Mouse (Mus musculus): ENCODE results near the gene Cped1. TPM values are rescaled to one million over a fixed set of nuclear protein-coding genes. Genes with fewer than 3 reads are reported as not detected.

The Cped1 gene
- total and polyA plus RNA-seq, 3 experiments, result not detected

GRCm38 (mm10) chr6:22053014-22053413, 67.3 kb downstream of the Cped1 start:
- H3K79me2 ChIP-seq (ENCODE audit: control insufficient read depth, insufficient read depth, low read length, poor library complexity), result no peaks in the 10 kb centered on the region
- DNase-seq (ENCODE audit: low read depth, low spot score), result no peak
- no peak overlapping the region for H3K4me3 ChIP-seq (ENCODE audit: control insufficient read depth in 1 of 2, insufficient read depth in 1 of 2, low read depth in 2 of 2, low read length in 2 of 2)
- H3K36me3 ChIP-seq (ENCODE audit: control insufficient read depth in 1 of 2, insufficient read depth in 2 of 2, low read length in 2 of 2), result no peaks in the 10 kb centered on the region
- no peaks in the 10 kb centered on the region for H3K27me3 ChIP-seq (ENCODE audit: control insufficient read depth in 1 of 2, insufficient read depth in 2 of 2, low read length in 2 of 2)
- no peaks in the 10 kb centered on the region for H3K4me1 ChIP-seq (ENCODE audit: control insufficient read depth in 1 of 2, insufficient read depth in 2 of 2, low read length in 2 of 2)
- no peak for TF ChIP-seq EP300 (IDR thresholded peaks at IDR 0.05; ENCODE audit: low read depth in 1 of 2, low read length in 2 of 2)
- TF ChIP-seq ZKSCAN1 (IDR thresholded peaks at IDR 0.05; ENCODE audit: low read depth, low read length), result no peak
- TF ChIP-seq MEF2A (IDR thresholded peaks at IDR 0.05; ENCODE audit: extremely low read depth, insufficient replicate concordance, low read depth, low read length, poor library complexity, severe bottlenecking), result no peak
- no peak for TF ChIP-seq MAZ (IDR thresholded peaks at IDR 0.05; ENCODE audit: low read depth, low read length)
- no peak for TF ChIP-seq ZMIZ1 (IDR thresholded peaks at IDR 0.05; ENCODE audit: low read depth, low read length)
- TF ChIP-seq GABPA (IDR thresholded peaks at IDR 0.05; ENCODE audit: low read depth, low read length), result no peak
- TF ChIP-seq POLR2AphosphoS2 (IDR thresholded peaks at IDR 0.05; ENCODE audit: low read length), result no peak
- no peak overlapping the region for H3K27ac ChIP-seq (ENCODE audit: control insufficient read depth, low read depth, low read length)
- no peaks in the 10 kb centered on the region for H3K9me3 ChIP-seq (replicated peaks; ENCODE audit: insufficient read depth, low read length)
- no peak overlapping the region for H3K9ac ChIP-seq (ENCODE audit: control insufficient read depth, low read depth, low read length, poor library complexity, severe bottlenecking)

DNA sequence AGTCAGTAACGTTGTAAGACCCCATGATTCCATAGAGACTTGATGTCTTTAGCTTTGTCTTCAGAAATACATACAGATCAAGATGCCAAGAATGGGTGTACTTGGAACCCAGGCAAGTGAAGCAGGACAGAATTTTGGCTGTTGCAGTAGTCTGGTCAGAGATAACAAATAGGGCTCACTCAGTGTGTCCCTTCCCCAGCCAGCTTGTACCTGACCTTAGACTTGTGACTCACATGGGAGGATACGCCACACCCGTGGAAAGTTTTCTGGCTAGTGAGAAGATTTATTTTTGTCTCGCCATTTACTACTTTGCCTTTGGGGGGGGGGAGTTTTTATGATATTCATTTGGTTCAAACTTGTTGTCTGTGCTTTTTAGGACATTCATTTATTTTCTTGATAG, 78.6 kb downstream of the Cped1 start:
- Histone ChIP-seq H3K79me2 (ENCODE audit: control insufficient read depth, insufficient read depth, low read length, poor library complexity) (no peaks in the 10 kb centered on the region), H3K4me1 (ENCODE audit: control insufficient read depth in 1 of 2, insufficient read depth in 2 of 2, low read length in 2 of 2) (no peaks in the 10 kb centered on the region), H3K36me3 (ENCODE audit: control insufficient read depth in 1 of 2, insufficient read depth in 2 of 2, low read length in 2 of 2) (no peaks in the 10 kb centered on the region), H3K27me3 (ENCODE audit: control insufficient read depth in 1 of 2, insufficient read depth in 2 of 2, low read length in 2 of 2) (peaks cover 0 to 1% of the 10 kb centered on the region in 2 experiments; a peak in 2 of 4 replicates), H3K27ac (ENCODE audit: control insufficient read depth, low read depth, low read length) (no peak overlapping the region), H3K9ac (ENCODE audit: control insufficient read depth, low read depth, low read length, poor library complexity, severe bottlenecking) (no peak overlapping the region), H3K4me3 (ENCODE audit: control insufficient read depth in 1 of 2, insufficient read depth in 1 of 2, low read depth in 2 of 2, low read length in 2 of 2) (no peak overlapping the region), H3K9me3 (replicated peaks; ENCODE audit: insufficient read depth, low read length) (no peaks in the 10 kb centered on the region)
- DNase-seq (ENCODE audit: low read depth, low spot score), result no peak
- no peak for TF ChIP-seq MAFK (IDR thresholded peaks at IDR 0.05; ENCODE audit: borderline replicate concordance, low read depth, low read length)
- TF ChIP-seq ELF1 (IDR thresholded peaks at IDR 0.05; ENCODE audit: low read depth, low read length), result no peak
- no peak for TF ChIP-seq CHD1 (IDR thresholded peaks at IDR 0.05; ENCODE audit: low read depth, low read length)
- no peak for TF ChIP-seq SIN3A (IDR thresholded peaks at IDR 0.05; ENCODE audit: low read length)
- TF ChIP-seq EP300 (IDR thresholded peaks at IDR 0.05; ENCODE audit: low read depth in 1 of 2, low read length in 2 of 2), result no peak
- no peak for TF ChIP-seq USF2 (IDR thresholded peaks at IDR 0.05; ENCODE audit: borderline replicate concordance in 1 of 2, insufficient read depth in 1 of 2, low read depth in 1 of 2, low read length in 2 of 2)
- TF ChIP-seq E2F4 (IDR thresholded peaks at IDR 0.05; ENCODE audit: borderline replicate concordance, low read depth, low read length), result no peak
- no peak for TF ChIP-seq CHD2 (IDR thresholded peaks at IDR 0.05; ENCODE audit: low read length)
- TF ChIP-seq BHLHE40 (IDR thresholded peaks at IDR 0.05; ENCODE audit: borderline replicate concordance, low read depth, low read length), result no peak
- TF ChIP-seq CTCF (IDR thresholded peaks at IDR 0.05 in 2 of 3, conservative IDR thresholded peaks at IDR 0.05 in 1 of 3; ENCODE audit: control insufficient read depth in 1 of 3, insufficient read depth in 1 of 3, low read depth in 2 of 3, low read length in 3 of 3, poor library complexity in 1 of 3, severe bottlenecking in 1 of 3), result no peak
- no peak for TF ChIP-seq MXI1 (IDR thresholded peaks at IDR 0.05; ENCODE audit: low read depth, low read length)
- no peak for TF ChIP-seq ZC3H11A (IDR thresholded peaks at IDR 0.05; ENCODE audit: low read depth, low read length)
- TF ChIP-seq KAT2A (conservative IDR thresholded peaks at IDR 0.05; ENCODE audit: low read depth, low read length), result no peak
- TF ChIP-seq ZMIZ1 (IDR thresholded peaks at IDR 0.05; ENCODE audit: low read depth, low read length), result no peak
- no peak for TF ChIP-seq POLR2AphosphoS5 (IDR thresholded peaks at IDR 0.05; ENCODE audit: borderline replicate concordance, low read depth, low read length)
- no peak for TF ChIP-seq USF1 (IDR thresholded peaks at IDR 0.05; ENCODE audit: low read depth, low read length)
- no peak for TF ChIP-seq POLR2A (IDR thresholded peaks at IDR 0.05; ENCODE audit: control insufficient read depth in 1 of 2, insufficient read depth in 1 of 2, low read depth in 1 of 2, low read length in 2 of 2, poor library complexity in 1 of 2)
- TF ChIP-seq RAD21 (IDR thresholded peaks at IDR 0.05; ENCODE audit: low read depth, low read length), result no peak
